Mouse (Mus musculus): ENCODE measurements at regions not wholly inside any gene's neighbourhood (a gene's known extent, or its start where the extent isn't known, plus 50 kb on each side); places are given as distances from the start of the nearest gene placed in this dataset.

DNA sequence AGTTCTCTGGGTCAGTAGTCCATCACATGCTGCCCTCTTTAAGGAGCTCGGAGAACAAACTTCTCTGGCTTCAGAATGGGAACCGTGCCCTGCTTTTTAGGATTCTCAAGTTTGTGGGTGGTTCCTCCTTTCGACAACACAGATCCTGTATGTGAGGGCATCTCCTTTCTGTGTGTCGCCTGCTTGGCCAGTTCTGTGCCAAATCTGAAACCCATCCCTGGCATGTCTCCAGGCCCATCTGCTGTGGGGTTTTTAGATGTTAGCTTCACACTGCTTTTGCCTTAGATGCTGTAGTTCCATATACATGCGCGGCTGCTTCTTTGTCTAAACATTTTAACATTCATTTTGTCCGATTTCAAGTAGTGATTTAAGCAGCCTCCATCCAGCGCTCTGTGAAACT, 93.0 kb upstream of the Vldlr start:
- TF ChIP-seq TBP (IDR thresholded peaks at IDR 0.05; ENCODE audit: low read depth, low read length), result no peak
- no peak for TF ChIP-seq CTCF (IDR thresholded peaks at IDR 0.05 in 2 of 3, conservative IDR thresholded peaks at IDR 0.05 in 1 of 3; ENCODE audit: control insufficient read depth in 1 of 3, insufficient read depth in 1 of 3, low read depth in 2 of 3, low read length in 3 of 3, poor library complexity in 1 of 3, severe bottlenecking in 1 of 3)
- no peak for TF ChIP-seq RCOR1 (IDR thresholded peaks at IDR 0.05; ENCODE audit: low read depth, low read length)
- TF ChIP-seq MAZ (IDR thresholded peaks at IDR 0.05; ENCODE audit: low read depth, low read length), result no peak
- TF ChIP-seq KAT2A (conservative IDR thresholded peaks at IDR 0.05; ENCODE audit: low read depth, low read length), result no peak
- TF ChIP-seq POLR2A (IDR thresholded peaks at IDR 0.05; ENCODE audit: control insufficient read depth in 1 of 2, insufficient read depth in 1 of 2, low read depth in 1 of 2, low read length in 2 of 2, poor library complexity in 1 of 2), result no peak
- no peak for TF ChIP-seq MAX (IDR thresholded peaks at IDR 0.05; ENCODE audit: low read length)
- no peak for TF ChIP-seq EP300 (IDR thresholded peaks at IDR 0.05; ENCODE audit: low read depth in 1 of 2, low read length in 2 of 2)
- no peak for TF ChIP-seq USF1 (IDR thresholded peaks at IDR 0.05; ENCODE audit: low read depth, low read length)
- TF ChIP-seq TAL1 (IDR thresholded peaks at IDR 0.05; ENCODE audit: low read length), result no peak
- no peak for TF ChIP-seq ZC3H11A (IDR thresholded peaks at IDR 0.05; ENCODE audit: low read depth, low read length)
- TF ChIP-seq E2F4 (IDR thresholded peaks at IDR 0.05; ENCODE audit: borderline replicate concordance, low read depth, low read length), result no peak
- TF ChIP-seq ZNF384 (IDR thresholded peaks at IDR 0.05; ENCODE audit: low read depth, low read length), result no peak
- TF ChIP-seq MYC (IDR thresholded peaks at IDR 0.05; ENCODE audit: low read depth, low read length), result no peak
